11 mouse cellular contexts compared by ENCODE assay signal in genomic region chr1:24553462-24553861, GRCm38 (mm10). TPM values are rescaled to one million over a fixed set of nuclear protein-coding genes. Genes with fewer than 3 reads are reported as not detected.
DNase-seq lines count a peak whose midpoint lies in the region; ATAC-seq lines count a peak whose summit lies in the region.
"Had no signal": no experiment of that assay in that cellular context is flagged by ENCODE, and none has a peak within 500 bp of the region (broad histone marks: within the 10 kb centered on the region; RNA-seq: fewer than 3 reads in every experiment).

No protein-coding gene starts in this region.

- H3K9me3 ChIP-seq in midbrain, embryonic 14.5 days (ENCODE audit: control insufficient read depth, low read length), result no peaks in the 10 kb centered on the region
- H3K9me3 ChIP-seq in midbrain, embryonic 10.5 days (replicated peaks), result no peaks in the 10 kb centered on the region
- no peaks in the 10 kb centered on the region for H3K9me3 ChIP-seq in heart, embryonic 15.5 days (replicated peaks)
- H3K9me3 ChIP-seq: liver, embryonic 13.5 days had no signal

- peak; percentile 12 for DNase-seq in midbrain, embryonic 14.5 days
- no peak for DNase-seq in midbrain, embryonic 10.5 days (ENCODE audit: low spot score)
- peak; percentile 27 for DNase-seq in embryo, embryonic 10 days (ENCODE audit: low spot score)
- DNase-seq in mesoderm, embryonic 11.5 days (ENCODE audit: low read depth, low spot score), result peak; percentile 77
- DNase-seq in ovary, postnatal 36 days (ENCODE audit: low spot score), result no peak
- no peak for DNase-seq in thymus, postnatal 10 days (ENCODE audit: low spot score in 2 of 2)
- DNase-seq: cerebellum, adult 2 months; liver, embryonic 13.5 days had no signal

- WGBS in midbrain, embryonic 14.5 days, result 47% methylated on average over 4 of the region's 4 CpGs
- 60% methylated on average over 4 of the region's 4 CpGs for WGBS in midbrain, embryonic 10.5 days
- 12% methylated on average over 4 of the region's 4 CpGs for WGBS in heart, embryonic 15.5 days

- H3K36me3 ChIP-seq in midbrain, embryonic 14.5 days (ENCODE audit: control insufficient read depth, insufficient read depth, low read length), result no peaks in the 10 kb centered on the region
- no peaks in the 10 kb centered on the region for H3K36me3 ChIP-seq in midbrain, embryonic 10.5 days
- no peaks in the 10 kb centered on the region for H3K36me3 ChIP-seq in heart, embryonic 15.5 days
- H3K36me3 ChIP-seq: liver, embryonic 13.5 days had no signal

- no peak overlapping the region for H3K4me3 ChIP-seq in midbrain, embryonic 14.5 days (replicated peaks; ENCODE audit: low read depth, low read length)
- no peak overlapping the region for H3K4me3 ChIP-seq in midbrain, embryonic 10.5 days
- H3K4me3 ChIP-seq in heart, embryonic 15.5 days, result no peak overlapping the region
- H3K4me3 ChIP-seq: liver, embryonic 13.5 days had no signal

- H3K9ac ChIP-seq in midbrain, embryonic 14.5 days (replicated peaks; ENCODE audit: low read length), result no peak overlapping the region
- no peak overlapping the region for H3K9ac ChIP-seq in heart, embryonic 15.5 days
- H3K9ac ChIP-seq: liver, embryonic 13.5 days had no signal

- H3K4me2 ChIP-seq in midbrain, embryonic 14.5 days (ENCODE audit: low read length), result no peak overlapping the region
- no peak overlapping the region for H3K4me2 ChIP-seq in heart, embryonic 15.5 days
- H3K4me2 ChIP-seq: liver, embryonic 13.5 days had no signal

- H3K4me1 ChIP-seq in midbrain, embryonic 14.5 days (ENCODE audit: control insufficient read depth, insufficient read depth, low read length), result no peaks in the 10 kb centered on the region; the same call in 1 of the 2 replicates
- H3K4me1 ChIP-seq in midbrain, embryonic 10.5 days, result peaks cover 4% of the 10 kb centered on the region; the same call in 1 of the 2 replicates
- H3K4me1 ChIP-seq in heart, embryonic 15.5 days (replicated peaks), result no peaks in the 10 kb centered on the region
- H3K4me1 ChIP-seq: liver, embryonic 13.5 days had no signal

- no peaks in the 10 kb centered on the region for H3K27me3 ChIP-seq in midbrain, embryonic 14.5 days (ENCODE audit: control insufficient read depth, insufficient read depth, low read length)
- H3K27me3 ChIP-seq in midbrain, embryonic 10.5 days (ENCODE audit: low read depth, poor library complexity, severe bottlenecking), result no peaks in the 10 kb centered on the region
- no peaks in the 10 kb centered on the region for H3K27me3 ChIP-seq in heart, embryonic 15.5 days
- H3K27me3 ChIP-seq: liver, embryonic 13.5 days had no signal

- ATAC-seq in midbrain, embryonic 14.5 days (ENCODE audit: low FRiP score, low TSS enrichment), result no peak
- 0 out of 2 replicates have a peak, but pooled peaks have one; percentile 35 for ATAC-seq in heart, embryonic 15.5 days (replicated peaks; ENCODE audit: insufficient number of reproducible peaks, insufficient read depth, low FRiP score, low read depth)
- ATAC-seq: forebrain, embryonic 16.5 days; inflammation-experienced regulatory T-cells, adult 6 months had no signal

- H3K27ac ChIP-seq in midbrain, embryonic 14.5 days (replicated peaks; ENCODE audit: low read depth, low read length), result no peak overlapping the region
- no peak overlapping the region for H3K27ac ChIP-seq in midbrain, embryonic 10.5 days (replicated peaks)
- H3K27ac ChIP-seq in heart, embryonic 15.5 days, result no peak overlapping the region
- H3K27ac ChIP-seq: liver, embryonic 13.5 days had no signal

RNA-seq across cellular contexts. Expression of gene Col19a1, which starts 33.8 kb away (rescaled TPM):
- polyA plus RNA-seq in midbrain, embryonic 14.5 days (2014; fragmentation: Nextera tagmentation; extraction: Ambion mirVana), result 1.00 and 1.2 TPM in 2 replicates
- 0.06 and 0.36 TPM in 2 replicates for polyA plus RNA-seq in midbrain, embryonic 10.5 days (2016; fragmentation: Nextera tagmentation; extraction: Ambion mirVana)
- 0.09 and 0.28 TPM in 2 replicates for polyA plus RNA-seq in heart, embryonic 15.5 days (2015; fragmentation: Nextera tagmentation; extraction: Ambion mirVana)

Comparison
In these comparisons a context has a peak if more than half of its experiments do, and no peak if none do; other contexts are left out.
1. DNase-seq: peak in midbrain, embryonic 14.5 days (single experiment), embryo, embryonic 10 days (single experiment) and mesoderm, embryonic 11.5 days (single experiment); none in midbrain, embryonic 10.5 days (single experiment), ovary, postnatal 36 days (single experiment) and thymus, postnatal 10 days (0 of 2).